Mouse (Mus musculus): ENCODE measurements around the gene Rab9b. TPM values are rescaled to one million over a fixed set of nuclear protein-coding genes. Genes with fewer than 3 reads are reported as not detected.
A peak's percentile ranks its signal among the peaks of the same experiment; 100 is the strongest.

The Rab9b gene
- under 1 TPM; 0.10 to 0.25 TPM for total RNA-seq (2021)
- long read RNA-seq, experiment 1, partial matches to known transcripts, result 0 of 1 reads
- long read RNA-seq, experiment 1, other reads (novel, unspliced or antisense), result 0 of 1 reads
- long read RNA-seq, experiment 2, result 0 reads

DNA sequence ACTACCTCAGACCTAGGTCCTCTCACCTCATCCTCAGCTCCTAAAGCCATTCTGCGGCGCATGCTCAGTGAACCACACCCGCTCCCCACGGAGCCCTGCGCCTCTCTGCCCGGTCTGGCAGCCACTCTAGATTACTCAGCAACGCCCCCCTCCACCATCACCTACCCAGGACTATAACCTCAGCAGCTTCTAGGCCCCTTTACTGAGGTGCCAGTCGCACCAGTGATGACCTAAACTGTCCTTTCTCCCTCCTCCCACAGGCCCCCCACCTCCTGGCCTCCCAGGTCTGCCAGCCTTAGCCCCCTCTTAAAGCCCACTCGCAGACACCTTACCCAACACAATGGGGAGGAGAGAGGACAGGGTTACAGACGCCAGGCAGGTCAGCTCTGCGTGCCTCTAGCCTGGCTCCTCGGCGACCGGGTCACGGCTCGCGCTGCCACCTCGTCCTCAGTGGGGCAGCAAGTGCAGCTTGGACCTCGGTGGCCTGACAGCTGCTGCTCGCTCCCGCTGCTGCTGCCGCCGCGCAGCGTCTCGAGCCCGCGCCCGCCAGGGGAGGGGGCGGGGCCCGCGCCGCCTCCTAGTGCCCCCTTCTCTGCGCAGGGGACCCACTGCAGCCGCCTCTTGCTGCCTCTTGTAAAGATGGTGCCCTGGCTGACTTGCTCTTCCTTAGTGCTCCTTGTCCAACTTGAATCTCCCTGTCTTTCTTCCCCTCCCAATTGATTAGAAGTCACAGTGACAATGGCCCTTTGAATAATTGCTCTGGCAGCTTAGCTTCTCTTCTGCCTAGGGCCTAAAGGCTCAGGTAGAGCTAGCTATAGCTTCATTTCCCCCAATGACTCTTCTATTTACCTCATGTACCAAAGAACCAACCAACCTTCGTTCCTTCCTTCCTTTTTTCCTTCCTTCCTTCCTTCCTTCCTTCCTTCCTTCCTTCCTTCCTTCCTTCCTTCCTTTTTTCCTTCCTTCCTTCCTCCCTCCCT is at the start of gene Rab9b:
TSS of gene Rab9b (minus strand) at position 695 of the 980 bp plus-strand sequence.
- no peak for DNase-seq

DNA sequence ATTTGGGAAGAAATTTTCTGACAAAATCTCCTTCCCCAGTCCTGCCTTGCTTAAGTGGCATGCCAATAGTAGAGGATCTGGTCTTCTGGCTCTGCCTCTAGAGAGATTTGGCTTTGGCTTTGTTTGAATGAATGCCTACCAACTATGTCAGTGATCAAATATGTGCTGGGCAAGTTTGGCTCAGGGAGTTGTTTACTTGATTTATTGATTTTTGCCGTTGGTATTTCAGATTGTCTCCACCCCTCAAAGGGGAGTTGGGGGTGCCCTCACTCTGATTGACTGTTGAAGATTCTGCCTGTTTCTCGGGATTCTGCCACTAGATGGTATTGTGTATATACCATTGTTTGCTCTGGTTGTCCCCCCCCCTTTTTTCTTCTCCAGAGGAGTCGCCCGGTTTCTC is 35.8 kb upstream of the Rab9b start:
- DNase-seq, result no peak

DNA sequence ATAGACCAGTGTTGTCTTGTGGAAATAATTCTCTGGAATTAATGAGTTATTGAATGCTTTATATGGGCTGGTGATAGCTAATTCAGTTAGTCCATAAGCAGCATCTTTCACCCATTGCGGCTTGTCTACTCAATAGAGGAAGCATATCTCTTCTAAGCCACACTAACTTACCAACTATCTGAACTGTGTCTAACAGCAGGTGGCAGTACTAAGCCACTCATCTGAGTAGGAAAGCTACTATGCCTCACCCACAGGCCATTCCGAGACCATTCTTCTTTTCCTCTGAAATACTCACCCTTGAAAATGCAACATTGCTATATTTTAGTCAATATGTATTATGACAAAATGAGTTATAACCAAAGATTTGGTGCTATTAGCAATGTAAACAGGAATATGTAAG is 27.2 kb upstream of the Rab9b start:
- DNase-seq, result no peak

DNA sequence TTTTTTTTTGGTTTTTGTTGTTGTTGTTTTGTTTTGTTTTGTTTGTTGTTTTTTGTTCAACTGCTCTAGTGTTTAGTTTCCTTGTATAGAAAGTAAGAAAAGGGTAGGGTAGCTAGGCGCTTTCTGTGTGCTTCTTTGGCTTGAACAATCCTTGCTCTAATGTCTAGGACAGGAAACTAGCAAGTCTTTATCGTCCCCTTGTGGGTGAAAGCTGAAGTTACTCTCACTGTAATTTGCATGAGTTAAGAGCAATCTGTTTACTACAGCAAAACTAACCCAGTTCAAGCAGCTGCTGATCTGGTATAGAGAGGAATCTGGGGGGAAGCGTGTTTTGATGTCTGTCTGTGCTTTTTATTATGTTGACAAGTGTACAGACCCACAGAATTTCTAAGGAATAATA is 18.3 kb downstream of the Rab9b start:
- no peak for DNase-seq

DNA sequence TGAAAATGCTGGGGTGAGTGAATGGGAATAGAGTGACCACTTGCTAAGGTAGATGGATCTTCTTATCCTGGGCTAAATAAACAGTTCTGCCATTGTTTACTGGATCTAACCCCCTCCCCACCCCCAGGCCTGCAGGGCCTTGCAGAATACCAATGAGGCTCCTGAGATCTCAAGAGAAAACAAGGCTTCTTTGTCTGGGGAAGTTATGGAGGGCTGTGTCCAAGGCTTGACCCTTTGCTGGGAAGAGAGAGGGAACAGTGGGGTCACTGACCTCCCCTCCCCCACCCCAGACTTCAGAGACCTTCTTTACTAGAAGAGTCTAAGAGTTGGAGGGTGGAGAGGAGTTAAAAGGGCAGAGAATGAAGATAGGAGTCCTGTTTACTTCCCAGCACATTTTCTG is 39.9 kb downstream of the Rab9b start:
- DNase-seq, result no peak

DNA sequence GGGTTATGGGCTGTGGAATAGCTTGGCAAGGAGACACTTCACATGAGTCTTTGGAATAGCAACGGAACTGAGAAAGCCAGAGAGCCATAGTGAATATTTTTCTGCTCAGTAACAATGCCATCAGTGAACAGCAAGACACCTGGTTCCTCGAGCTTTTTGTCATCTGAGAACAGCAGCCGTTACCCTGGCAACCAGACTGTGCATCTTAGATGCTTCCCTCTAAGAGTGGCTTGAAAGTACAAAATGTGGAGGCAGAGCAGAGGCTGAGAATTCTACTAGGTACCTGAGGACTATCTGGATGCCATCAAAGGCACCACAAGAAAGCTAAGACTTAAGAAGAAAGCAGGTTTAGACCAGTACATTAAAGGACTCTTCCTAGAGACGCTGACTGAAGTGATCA is 43.5 kb downstream of the Rab9b start:
- DNase-seq, result no peak

DNA sequence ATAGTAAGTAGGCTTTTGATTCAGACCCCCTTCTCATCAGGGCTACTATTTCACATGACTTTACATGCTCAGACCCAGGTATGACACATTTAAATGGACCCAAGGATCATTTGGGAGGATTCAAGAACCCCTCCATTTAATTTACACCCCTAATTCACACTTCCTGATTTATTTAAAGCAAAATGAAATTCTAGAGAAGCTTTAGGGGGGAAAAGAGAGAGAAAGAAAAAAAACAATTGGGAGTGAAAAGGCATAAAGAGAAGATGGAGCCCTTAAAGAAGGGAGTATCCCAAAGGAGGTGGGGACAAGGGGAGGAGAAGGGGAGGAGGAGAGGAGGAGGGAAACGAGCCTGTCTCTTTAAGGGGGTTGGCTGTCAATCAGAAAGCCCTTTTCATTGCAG is 46.2 kb downstream of the Rab9b start, which contains the start of gene Plp1:
TSS of gene Plp1 (plus strand) at position 301 of the 400 bp plus-strand sequence.
- DNase-seq, result no peak

DNA sequence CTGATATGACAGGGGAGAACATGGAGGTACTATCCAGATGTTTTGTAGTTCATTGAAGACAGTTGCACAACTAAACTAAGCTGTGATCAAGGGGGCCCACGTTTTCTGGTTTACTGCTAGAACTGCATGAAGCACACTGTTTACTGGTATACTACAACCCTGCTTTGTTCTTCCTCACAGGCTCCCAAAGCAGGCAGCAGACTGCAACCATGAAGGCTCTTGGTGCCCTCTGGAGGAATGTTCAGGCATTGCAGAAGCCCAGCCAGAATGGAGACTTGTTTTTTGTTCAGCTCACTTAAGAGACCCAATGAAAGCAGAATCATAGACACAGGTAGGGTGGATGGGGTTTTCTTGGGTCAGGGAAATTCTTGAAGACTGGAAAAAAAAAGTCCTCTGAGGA is 48.3 kb downstream of the Rab9b start:
- DNase-seq, result peak; percentile 54 to 75

DNA sequence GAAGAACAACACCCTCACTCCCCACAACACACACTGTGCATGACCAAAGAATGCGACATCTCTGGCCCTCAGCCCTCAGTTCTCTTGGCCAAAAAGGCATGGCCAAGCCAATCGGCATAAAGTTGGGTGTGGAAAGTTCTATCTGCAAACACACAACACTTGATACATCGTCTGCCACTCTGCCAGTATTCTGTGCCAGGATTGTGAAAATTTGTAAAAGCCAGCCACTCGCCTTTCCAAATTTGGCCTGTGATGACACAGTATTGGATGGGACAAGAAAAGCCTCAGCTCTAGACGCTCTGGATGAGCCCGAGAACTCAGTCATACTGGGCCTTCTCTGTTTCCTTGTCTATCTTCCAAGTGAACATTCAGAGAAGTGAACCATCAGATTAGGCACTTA is 48.8 kb downstream of the Rab9b start:
- DNase-seq, result peak; percentile 18 to 32

Other genes starting within 250 kb of the Rab9b start
- gene Tceal1, start 160.8 kb downstream of the Rab9b start, total RNA-seq (2021), result 1 to 10 TPM; 4.2 to 4.4 TPM
- 10 to 100 TPM; 74.8 to 92.7 TPM for gene Morf4l2, start 125.1 kb downstream of the Rab9b start, total RNA-seq (2021)
- not detected for gene Glra4, start 88.6 kb downstream of the Rab9b start, total RNA-seq (2021)
- gene Plp1, start 46.1 kb downstream of the Rab9b start, total RNA-seq (2021), result 1 to 10 TPM; 2.5 to 3.3 TPM
- gene H2bfm, start 58.6 kb upstream of the Rab9b start, total RNA-seq (2021), result not detected
- 1 to 10 TPM in 1 of 2 experiments, under 1 TPM in 1; 0.92 to 1.2 TPM for gene Tmsb15b2, start 106.7 kb upstream of the Rab9b start, total RNA-seq (2021)
- not detected for gene Tmsb15l, start 108.1 kb upstream of the Rab9b start, total RNA-seq (2021)
- not detected for gene Tmsb15b1, start 108.1 kb upstream of the Rab9b start, total RNA-seq (2021)
- gene Zcchc18, start 124.4 kb upstream of the Rab9b start, total RNA-seq (2021), result under 1 TPM in 1 of 2 experiments, not detected in 1; 0.46 TPM
- 1 to 10 TPM; 1.6 to 3.7 TPM for gene Slc25a53, start 169.5 kb upstream of the Rab9b start, total RNA-seq (2021)
- gene Fam199x, start 180.8 kb upstream of the Rab9b start, total RNA-seq (2021), result 1 to 10 TPM; 4.4 to 4.8 TPM